ENCODE assay signal across 16 mouse cellular contexts in genomic region chr11:95079256-95079875, GRCm38 (mm10). TPM values are rescaled to one million over a fixed set of nuclear protein-coding genes. Genes with fewer than 3 reads are reported as not detected.
DNase-seq lines count a peak whose midpoint lies in the region; ATAC-seq and TF ChIP-seq lines count a peak whose summit lies in the region.
"Had no signal": no experiment of that assay in that cellular context is flagged by ENCODE, and none has a peak within 500 bp of the region (broad histone marks: within the 10 kb centered on the region; RNA-seq: fewer than 3 reads in every experiment).

No protein-coding gene starts in this region.

- no peaks in the 10 kb centered on the region for H3K36me3 ChIP-seq in heart, embryonic 11.5 days (ENCODE audit: control insufficient read depth, insufficient read depth, low read length)
- H3K36me3 ChIP-seq in kidney, embryonic 14.5 days (ENCODE audit: control insufficient read depth, insufficient read depth, low read length): no peaks in the 10 kb centered on the region
- H3K36me3 ChIP-seq in lung, postnatal 0 days (ENCODE audit: insufficient read depth, low read length): no peaks in the 10 kb centered on the region
- no peaks in the 10 kb centered on the region for H3K36me3 ChIP-seq in thymus, adult 2 months (ENCODE audit: control insufficient read depth, insufficient read depth, low read length)
- no peaks in the 10 kb centered on the region for H3K36me3 ChIP-seq in hindbrain, embryonic 14.5 days (replicated peaks; ENCODE audit: control insufficient read depth, insufficient read depth)

- DNase-seq in heart, adult 18-20 months: no peak
- peak; percentile 68 for DNase-seq in adrenal gland, postnatal 10 days
- DNase-seq in lung, postnatal 0 days (ENCODE audit: low spot score): peak; percentile 65
- no peak for DNase-seq in thymus, adult 2 months
- no peak for DNase-seq in hindbrain, embryonic 14.5 days (ENCODE audit: low spot score)
- no peak for DNase-seq in urinary bladder, adult 2 months (ENCODE audit: low spot score)
- DNase-seq: cerebellum, postnatal 36 days; thymus, postnatal 4 days had no signal

- no peak overlapping the region for H3K27ac ChIP-seq in heart, embryonic 11.5 days (ENCODE audit: low read depth, low read length)
- H3K27ac ChIP-seq in kidney, embryonic 14.5 days (ENCODE audit: low read depth, low read length): peak overlapping the region; percentile 9; the same call in 1 of the 2 replicates
- H3K27ac ChIP-seq in lung, postnatal 0 days (ENCODE audit: low read length): peak overlapping the region; percentile 75
- H3K27ac ChIP-seq in thymus, adult 2 months (ENCODE audit: control insufficient read depth, insufficient read depth, low read length): no peak overlapping the region
- no peak overlapping the region for H3K27ac ChIP-seq in hindbrain, embryonic 14.5 days

- no peak for ATAC-seq in heart, embryonic 11.5 days (replicated peaks; ENCODE audit: insufficient number of reproducible peaks, low FRiP score, low TSS enrichment)
- no peak for ATAC-seq in kidney, embryonic 14.5 days (ENCODE audit: low FRiP score, low TSS enrichment)
- peak; percentile 31 for ATAC-seq in lung, postnatal 0 days
- ATAC-seq in hindbrain, embryonic 14.5 days (ENCODE audit: low FRiP score): no peak
- ATAC-seq: CD4-positive, CD25-positive, alpha-beta regulatory T cell, adult 4 months; inflammation-experienced regulatory T-cells, adult 6 months; Patski had no signal

- 25% methylated on average over 6 of the region's 6 CpGs for WGBS in heart, embryonic 11.5 days (ENCODE audit: insufficient replicate concordance)
- 63% methylated on average over 6 of the region's 6 CpGs for WGBS in kidney, embryonic 14.5 days
- WGBS in lung, postnatal 0 days: 38% methylated on average over 6 of the region's 6 CpGs
- 91% methylated on average over 6 of the region's 6 CpGs for WGBS in thymus, adult 2 months
- WGBS in hindbrain, embryonic 14.5 days: 90% methylated on average over 6 of the region's 6 CpGs

- peak overlapping the region; percentile 44; the same call in 1 of the 2 replicates for H3K9ac ChIP-seq in heart, embryonic 11.5 days (ENCODE audit: low read depth, low read length)
- H3K9ac ChIP-seq in kidney, embryonic 14.5 days (ENCODE audit: low read depth, low read length): no peak overlapping the region
- no peak overlapping the region for H3K9ac ChIP-seq in lung, postnatal 0 days (replicated peaks; ENCODE audit: low read depth)
- H3K9ac ChIP-seq in hindbrain, embryonic 14.5 days: no peak overlapping the region

- TF ChIP-seq CTCF in lung, postnatal 0 days (IDR thresholded peaks at IDR 0.05): no peak
- no peak for TF ChIP-seq CTCF in thymus, adult 2 months (IDR thresholded peaks at IDR 0.05; ENCODE audit: borderline replicate concordance, control insufficient read depth, extremely low read depth, insufficient read depth, low read length, poor library complexity)

- H3K4me3 ChIP-seq in heart, embryonic 11.5 days (ENCODE audit: low read depth, low read length): no peak overlapping the region
- no peak overlapping the region for H3K4me3 ChIP-seq in kidney, embryonic 14.5 days (ENCODE audit: low read length)
- no peak overlapping the region for H3K4me3 ChIP-seq in lung, postnatal 0 days (ENCODE audit: low read depth, low read length)
- H3K4me3 ChIP-seq in thymus, adult 2 months (ENCODE audit: control insufficient read depth, insufficient read depth, low read length): no peak overlapping the region
- H3K4me3 ChIP-seq in hindbrain, embryonic 14.5 days (replicated peaks; ENCODE audit: low read length): no peak overlapping the region

- no peak for TF ChIP-seq POLR2A in thymus, adult 2 months (IDR thresholded peaks at IDR 0.05; ENCODE audit: control insufficient read depth, extremely low read depth, insufficient read depth, low read length, poor library complexity)

- H3K9me3 ChIP-seq in heart, embryonic 11.5 days (replicated peaks; ENCODE audit: control insufficient read depth, low read length): no peaks in the 10 kb centered on the region
- H3K9me3 ChIP-seq in kidney, embryonic 14.5 days (ENCODE audit: control insufficient read depth, low read length): no peaks in the 10 kb centered on the region
- H3K9me3 ChIP-seq in lung, postnatal 0 days (ENCODE audit: low read length): no peaks in the 10 kb centered on the region
- H3K9me3 ChIP-seq in hindbrain, embryonic 14.5 days (ENCODE audit: control insufficient read depth, low read length): no peaks in the 10 kb centered on the region

- peaks cover 33% of the 10 kb centered on the region for H3K4me1 ChIP-seq in heart, embryonic 11.5 days (ENCODE audit: control insufficient read depth, insufficient read depth, low read length)
- peaks cover 45% of the 10 kb centered on the region for H3K4me1 ChIP-seq in kidney, embryonic 14.5 days (ENCODE audit: control insufficient read depth, insufficient read depth, low read length)
- peaks cover 34% of the 10 kb centered on the region; the same call in 1 of the 2 replicates for H3K4me1 ChIP-seq in lung, postnatal 0 days (ENCODE audit: insufficient read depth, low read depth, low read length)
- peaks cover 23% of the 10 kb centered on the region for H3K4me1 ChIP-seq in thymus, adult 2 months (replicated peaks; ENCODE audit: control insufficient read depth, insufficient read depth, low read length)
- H3K4me1 ChIP-seq in hindbrain, embryonic 14.5 days (replicated peaks; ENCODE audit: control insufficient read depth, insufficient read depth, low read length): peaks cover 12% of the 10 kb centered on the region

- peak; percentile 98 for TF ChIP-seq EP300 in lung, postnatal 0 days (IDR thresholded peaks at IDR 0.05)

- H3K27me3 ChIP-seq in heart, embryonic 11.5 days (ENCODE audit: control insufficient read depth, insufficient read depth, low read length): peaks cover 10% of the 10 kb centered on the region
- H3K27me3 ChIP-seq in kidney, embryonic 14.5 days (ENCODE audit: control insufficient read depth, insufficient read depth, low read length): no peaks in the 10 kb centered on the region
- no peaks in the 10 kb centered on the region for H3K27me3 ChIP-seq in lung, postnatal 0 days (replicated peaks; ENCODE audit: insufficient read depth, low read length)
- H3K27me3 ChIP-seq in thymus, adult 2 months (ENCODE audit: control insufficient read depth, insufficient read depth, low read length): peaks cover 15% of the 10 kb centered on the region; the same call in 1 of the 2 replicates
- peaks cover 19% of the 10 kb centered on the region for H3K27me3 ChIP-seq in hindbrain, embryonic 14.5 days (ENCODE audit: control insufficient read depth, insufficient read depth, low read length)
- H3K27me3 ChIP-seq: Patski had no signal

- peak overlapping the region; percentile 10 for H3K4me2 ChIP-seq in heart, embryonic 11.5 days
- H3K4me2 ChIP-seq in kidney, embryonic 14.5 days (replicated peaks; ENCODE audit: low read depth, low read length): no peak overlapping the region
- H3K4me2 ChIP-seq in lung, postnatal 0 days (replicated peaks; ENCODE audit: low read depth, low read length): no peak overlapping the region
- H3K4me2 ChIP-seq in hindbrain, embryonic 14.5 days (replicated peaks): no peak overlapping the region

RNA-seq across cellular contexts. Expression of gene Itga3, which starts 2.8 kb away (rescaled TPM):
- polyA plus RNA-seq in heart, embryonic 11.5 days (2014; fragmentation: Nextera tagmentation; extraction: Ambion mirVana): 8.5 and 9.7 TPM in 2 replicates
- total RNA-seq in heart, adult 18-20 months (2021): 10 to 100 TPM in 1 of 2 experiments, 1 to 10 TPM in 1; 8.6 to 10.1 TPM
- total RNA-seq in adrenal gland, postnatal 10 days (2021): 10 to 100 TPM; 22.4 to 26.2 TPM
- 13.9 and 20.9 TPM in 2 replicates for polyA plus RNA-seq in kidney, embryonic 14.5 days (2014; fragmentation: Nextera tagmentation; extraction: Ambion mirVana)
- 44.3 and 63.1 TPM in 2 replicates for polyA plus RNA-seq in lung, postnatal 0 days (2015; fragmentation: Nextera tagmentation; extraction: Ambion mirVana)
- 17.0 and 17.1 TPM in 2 replicates for polyA plus RNA-seq in thymus, adult 2 months (2012; rRNA removed)
- 15.6 and 16.9 TPM in 2 replicates for polyA plus RNA-seq in hindbrain, embryonic 14.5 days (2014; fragmentation: Nextera tagmentation; extraction: Ambion mirVana)
- polyA plus RNA-seq in urinary bladder, adult 2 months (2012; rRNA removed): 55.1 and 58.8 TPM in 2 replicates

RNA-seq across cellular contexts. Expression of gene Pdk2, which starts 38.2 kb away (rescaled TPM):
- polyA plus RNA-seq in heart, embryonic 11.5 days (2014; fragmentation: Nextera tagmentation; extraction: Ambion mirVana): 45.6 and 53.0 TPM in 2 replicates
- total RNA-seq in heart, adult 18-20 months (2021): 100 to 1,000 TPM; 421 to 452 TPM
- total RNA-seq in adrenal gland, postnatal 10 days (2021): 100 to 1,000 TPM; 144 to 199 TPM
- 30.0 and 46.5 TPM in 2 replicates for polyA plus RNA-seq in kidney, embryonic 14.5 days (2014; fragmentation: Nextera tagmentation; extraction: Ambion mirVana)
- 39.3 and 51.1 TPM in 2 replicates for polyA plus RNA-seq in lung, postnatal 0 days (2015; fragmentation: Nextera tagmentation; extraction: Ambion mirVana)
- polyA plus RNA-seq in thymus, adult 2 months (2012; rRNA removed): 47.7 and 55.0 TPM in 2 replicates
- polyA plus RNA-seq in hindbrain, embryonic 14.5 days (2014; fragmentation: Nextera tagmentation; extraction: Ambion mirVana): 22.7 and 25.2 TPM in 2 replicates
- polyA plus RNA-seq in urinary bladder, adult 2 months (2012; rRNA removed): 34.6 and 59.4 TPM in 2 replicates

RNA-seq across cellular contexts. Expression of gene Dlx3, which starts 40.6 kb away (rescaled TPM):
- 0.30 and 0.40 TPM in 2 replicates for polyA plus RNA-seq in heart, embryonic 11.5 days (2014; fragmentation: Nextera tagmentation; extraction: Ambion mirVana)
- not detected for total RNA-seq in heart, adult 18-20 months (2021)
- under 1 TPM in 1 of 2 experiments, not detected in 1; 0.60 TPM for total RNA-seq in adrenal gland, postnatal 10 days (2021)
- 0.71 and 1.2 TPM in 2 replicates for polyA plus RNA-seq in kidney, embryonic 14.5 days (2014; fragmentation: Nextera tagmentation; extraction: Ambion mirVana)
- 0.05 TPM in 1 of 2 replicates, not detected in the other for polyA plus RNA-seq in lung, postnatal 0 days (2015; fragmentation: Nextera tagmentation; extraction: Ambion mirVana)
- 0.91 and 1.0 TPM in 2 replicates for polyA plus RNA-seq in thymus, adult 2 months (2012; rRNA removed)
- polyA plus RNA-seq in hindbrain, embryonic 14.5 days (2014; fragmentation: Nextera tagmentation; extraction: Ambion mirVana): 0.07 and 0.27 TPM in 2 replicates
- polyA plus RNA-seq in urinary bladder, adult 2 months (2012; rRNA removed): 0.39 and 0.41 TPM in 2 replicates
- total RNA-seq: gastrocnemius, adult 18-20 months; monocyte, adult 5-6 weeks had no signal
- polyA plus RNA-seq: inflammation-experienced regulatory T-cells, adult 6 months; liver, embryonic 16.5 days; Patski had no signal

Comparison
In these comparisons a context has a peak if more than half of its experiments do, and no peak if none do; other contexts are left out.
1. H3K27ac ChIP-seq: peak in kidney, embryonic 14.5 days (single experiment) and lung, postnatal 0 days (single experiment); none in heart, embryonic 11.5 days (single experiment), thymus, adult 2 months (single experiment) and hindbrain, embryonic 14.5 days (single experiment).
2. DNase-seq: peak in adrenal gland, postnatal 10 days (single experiment) and lung, postnatal 0 days (single experiment); none in heart, adult 18-20 months (0 of 2), thymus, adult 2 months (single experiment), hindbrain, embryonic 14.5 days (single experiment) and urinary bladder, adult 2 months (single experiment).